Mouse (Mus musculus) myocyte (in vitro differentiated cells): Measurements from ENCODE around the gene Ninl. TPM values are rescaled to one million over a fixed set of nuclear protein-coding genes. Genes with fewer than 3 reads are reported as not detected.

Experiments
- H3K27me3 ChIP-seq: one replicate; pipeline ENCODE4 v1.6.1; 2011; ENCODE audit not compliant: control insufficient read depth, insufficient read depth, insufficient read length
- H3K36me3 ChIP-seq: one replicate; pipeline ENCODE4 v1.6.1; 2011; ENCODE audit not compliant: control insufficient read depth, insufficient read depth
- H3K4me2 ChIP-seq: one replicate; pipeline ENCODE4 v1.6.1; 2011; ENCODE audit warnings: low read depth, control low read depth
- H3K4me3 ChIP-seq: one replicate; pipeline ENCODE4 v1.5.1; 2011; ENCODE audit warnings: mild to moderate bottlenecking, control low read depth, moderate library complexity
- H3K79me2 ChIP-seq: one replicate; pipeline ENCODE4 v1.6.1; 2011; ENCODE audit not compliant: control insufficient read depth, insufficient read depth
- H3ac ChIP-seq: one replicate; pipeline ENCODE4 v1.6.1; 2011; ENCODE audit not compliant: control insufficient read depth, insufficient read length
- CEBPB ChIP-seq: IDR thresholded peaks from 2 replicates; pipeline ENCODE4 v1.6.1; 2011; ENCODE audit warnings: mild to moderate bottlenecking, moderate library complexity; ENCODE audit not compliant: poor library complexity, insufficient read depth, severe bottlenecking
- E2F4 ChIP-seq: IDR thresholded peaks from one replicate; pipeline ENCODE4 v1.6.1; 2011; ENCODE audit warnings: mild to moderate bottlenecking, control low read depth, moderate library complexity; ENCODE audit not compliant: insufficient read depth
- MAX ChIP-seq: IDR thresholded peaks from one replicate; pipeline ENCODE4 v1.6.1; 2011; ENCODE audit warnings: low read depth, mild to moderate bottlenecking, control low read depth
- MYOD1 ChIP-seq, 3 experiments: IDR thresholded peaks; one replicate each; pipeline ENCODE4 v1.6.1; 2011; ENCODE audit warnings: control low read depth in 2 of 3, low read depth in 2 of 3, mild to moderate bottlenecking in 2 of 3, moderate library complexity in 1 of 3; ENCODE audit not compliant: insufficient read length in 2 of 3, control insufficient read depth in 1 of 3
- MYOG ChIP-seq, 3 experiments: IDR thresholded peaks; one replicate each; pipeline ENCODE4 v1.6.1; 2011; ENCODE audit warnings: control low read depth in 2 of 3, low read depth in 2 of 3, mild to moderate bottlenecking in 2 of 3; ENCODE audit not compliant: insufficient read length in 2 of 3, control insufficient read depth in 1 of 3, insufficient read depth in 1 of 3
- POLR2A ChIP-seq: IDR thresholded peaks from one replicate; pipeline ENCODE4 v1.6.1; 2011; ENCODE audit warnings: low read depth, mild to moderate bottlenecking, control low read depth, moderate library complexity; ENCODE audit not compliant: insufficient read length
- POLR2AphosphoS2 ChIP-seq: IDR thresholded peaks from one replicate; pipeline ENCODE4 v1.6.1; 2011; ENCODE audit warnings: low read depth, control low read depth; ENCODE audit not compliant: insufficient read length
- REST ChIP-seq: IDR thresholded peaks from one replicate; pipeline ENCODE4 v1.6.1; 2011; ENCODE audit warnings: mild to moderate bottlenecking, control low read depth, moderate library complexity; ENCODE audit not compliant: insufficient read depth, insufficient read length
- SRF ChIP-seq: IDR thresholded peaks from one replicate; pipeline ENCODE4 v1.6.1; 2011; ENCODE audit warnings: low read depth; ENCODE audit not compliant: control insufficient read depth, insufficient read length
- TCF12 ChIP-seq: IDR thresholded peaks from one replicate; pipeline ENCODE4 v1.6.1; 2011; ENCODE audit warnings: mild to moderate bottlenecking, control low read depth; ENCODE audit not compliant: poor library complexity, insufficient read depth, severe bottlenecking
- TCF3 ChIP-seq: IDR thresholded peaks from one replicate; pipeline ENCODE4 v1.6.1; 2011; ENCODE audit warnings: low read depth, control low read depth; ENCODE audit not compliant: insufficient read length
- USF1 ChIP-seq: IDR thresholded peaks from one replicate; pipeline ENCODE4 v1.6.1; 2011; ENCODE audit warnings: low read depth, mild to moderate bottlenecking, control low read depth, moderate library complexity
- polyA plus RNA-seq: library from polyadenylated mRNA; unstranded; fragments of >200 nt; fragmentation: generic; extraction: Trizol; gene quantifications from one replicate; pipeline ENCODE4 v1.2.1, GENCODE M21; 2012; ENCODE audit warnings: missing spikeins

Gene Ninl
- polyA plus RNA-seq, 1 experiment, result 2.2 TPM

GRCm38 (mm10) chr2:150895691-150896252 is 143.4 kb downstream of the Ninl start:
- Histone ChIP-seq H3ac (no peak overlapping the region), H3K4me2 (no peak overlapping the region), H3K4me3 (no peak overlapping the region), H3K27me3 (no peaks in the 10 kb centered on the region), H3K79me2 (peaks cover 4% of the 10 kb centered on the region), H3K36me3 (no peaks in the 10 kb centered on the region)
- TF ChIP-seq SRF (no peak), POLR2AphosphoS2 (no peak), TCF3 (no peak), MYOG (IDR thresholded peaks at IDR 0.05; ENCODE audit: control insufficient read depth in 1 of 3, insufficient read depth in 1 of 3, insufficient read length in 2 of 3, low read depth in 2 of 3) (no peak), TCF12 (no peak)

GRCm38 (mm10) chr2:150894617-150895267 is 144.4 kb downstream of the Ninl start:
- peak overlapping the region; percentile 55 for H3K4me2 ChIP-seq
- TF ChIP-seq TCF3 (no peak), POLR2AphosphoS2 (no peak), MAX (no peak), USF1 (no peak), SRF (no peak), POLR2A (no peak), MYOG (IDR thresholded peaks at IDR 0.05; ENCODE audit: control insufficient read depth in 1 of 3, insufficient read depth in 1 of 3, insufficient read length in 2 of 3, low read depth in 2 of 3) (no peak), E2F4 (no peak), TCF12 (no peak), REST (no peak), MYOD1 (IDR thresholded peaks at IDR 0.05; ENCODE audit: control insufficient read depth in 1 of 3, insufficient read length in 2 of 3, low read depth in 2 of 3) (no peak), CEBPB (no peak)
- H3K36me3 ChIP-seq, result no peaks in the 10 kb centered on the region
- H3K4me3 ChIP-seq, result no peak overlapping the region
- no peaks in the 10 kb centered on the region for H3K27me3 ChIP-seq
- H3ac ChIP-seq, result no peak overlapping the region
- peaks cover 4% of the 10 kb centered on the region for H3K79me2 ChIP-seq

- TF ChIP-seq E2F4, result no peak
- TF ChIP-seq MAX, result no peak
- H3K36me3 ChIP-seq, result no peaks in the 10 kb centered on the region
- no peak overlapping the region for H3K4me2 ChIP-seq
- H3K27me3 ChIP-seq, result no peaks in the 10 kb centered on the region
- H3ac ChIP-seq, result no peak overlapping the region
- H3K79me2 ChIP-seq, result peaks cover 2% of the 10 kb centered on the region
- H3K4me3 ChIP-seq, result no peak overlapping the region
Measured at GRCm38 (mm10) chr2:150887370-150887769, 151.8 kb downstream of the Ninl start.

- no peak overlapping the region for H3ac ChIP-seq
- peaks cover 3% of the 10 kb centered on the region for H3K79me2 ChIP-seq
- H3K4me2 ChIP-seq, result no peak overlapping the region
- H3K36me3 ChIP-seq, result no peaks in the 10 kb centered on the region
- TF ChIP-seq REST (no peak), TCF3 (no peak), CEBPB (no peak), TCF12 (no peak), MYOG (IDR thresholded peaks at IDR 0.05; ENCODE audit: control insufficient read depth in 1 of 3, insufficient read depth in 1 of 3, insufficient read length in 2 of 3, low read depth in 2 of 3) (no peak), MAX (no peak)
- H3K27me3 ChIP-seq, result no peaks in the 10 kb centered on the region
- no peak overlapping the region for H3K4me3 ChIP-seq
Measured at GRCm38 (mm10) chr2:150886315-150886714, 152.9 kb downstream of the Ninl start.

- Histone ChIP-seq H3K79me2 (peaks cover 3% of the 10 kb centered on the region), H3ac (no peak overlapping the region), H3K4me2 (no peak overlapping the region), H3K4me3 (no peak overlapping the region), H3K27me3 (no peaks in the 10 kb centered on the region), H3K36me3 (no peaks in the 10 kb centered on the region)
- TF ChIP-seq REST (no peak), MAX (no peak), MYOG (IDR thresholded peaks at IDR 0.05; ENCODE audit: control insufficient read depth in 1 of 3, insufficient read depth in 1 of 3, insufficient read length in 2 of 3, low read depth in 2 of 3) (no peak), TCF12 (no peak), POLR2A (no peak), E2F4 (no peak), POLR2AphosphoS2 (no peak), TCF3 (no peak), MYOD1 (IDR thresholded peaks at IDR 0.05; ENCODE audit: control insufficient read depth in 1 of 3, insufficient read length in 2 of 3, low read depth in 2 of 3) (no peak), SRF (no peak), CEBPB (no peak), USF1 (no peak)
Measured at GRCm38 (mm10) chr2:150885814-150886213, 153.4 kb downstream of the Ninl start.
